Mouse (Mus musculus) urinary bladder, postnatal 4 days (tissue): ENCODE measurements around the gene Atg9a.
A peak's percentile ranks its signal among the peaks of the same experiment; 100 is the strongest.

Experiments
- DNase-seq, 2 experiments: peaks; one replicate each; pipeline ENCODE4 v3.0.0; 2021 to 2022; ENCODE audit warnings: low spot score in 2 of 2

Atg9a gene

GRCm38 (mm10) chr1:75215785-75216184 lies 23.8 kb upstream of the Atg9a start:
- DNase-seq = no peak

- DNase-seq = no peak
Measured at GRCm38 (mm10) chr1:75214886-75215285, 22.9 kb upstream of the Atg9a start.

- no peak for DNase-seq
Measured at GRCm38 (mm10) chr1:75214442-75214841, 22.4 kb upstream of the Atg9a start.

- DNase-seq = no peak
Measured at GRCm38 (mm10) chr1:75213096-75213495, 21.1 kb upstream of the Atg9a start.

GRCm38 (mm10) chr1:75212542-75212941 lies 20.5 kb upstream of the Atg9a start:
- no peak for DNase-seq

- no peak for DNase-seq
Measured at GRCm38 (mm10) chr1:75211141-75211708, 19.2 kb upstream of the Atg9a start.

GRCm38 (mm10) chr1:75210136-75211087 lies 18.4 kb upstream of the Atg9a start, which contains the start of the genes Glb1l and Stk16:
Glb1l (minus strand) TSS chr1:75210813.
Stk16 (plus strand) TSS chr1:75210838.
- DNase-seq = peak; percentile 93 to 98

GRCm38 (mm10) chr1:75208967-75209678 lies 17.1 kb upstream of the Atg9a start:
- no peak for DNase-seq

- DNase-seq = no peak
Measured at GRCm38 (mm10) chr1:75201236-75201635, 9.2 kb upstream of the Atg9a start.

- DNase-seq = peak in 1 of 2 experiments; percentile 34
Measured at GRCm38 (mm10) chr1:75192452-75192851, 456 bp upstream of the Atg9a start.

GRCm38 (mm10) chr1:75191258-75191621 lies 756 bp downstream of the Atg9a start:
- DNase-seq = no peak

GRCm38 (mm10) chr1:75190577-75190976 lies 1.4 kb downstream of the Atg9a start:
- DNase-seq = no peak

- DNase-seq = no peak
Measured at GRCm38 (mm10) chr1:75187914-75188483, 4.0 kb downstream of the Atg9a start.

- DNase-seq = no peak
Measured at GRCm38 (mm10) chr1:75187126-75187525, 4.9 kb downstream of the Atg9a start.

GRCm38 (mm10) chr1:75185495-75185894 lies 6.5 kb downstream of the Atg9a start:
- DNase-seq = no peak

- DNase-seq = no peak
Measured at GRCm38 (mm10) chr1:75182160-75182559, 9.8 kb downstream of the Atg9a start.

- DNase-seq = no peak
Measured at GRCm38 (mm10) chr1:75181377-75181870, 10.6 kb downstream of the Atg9a start.

- DNase-seq = no peak
Measured at GRCm38 (mm10) chr1:75180741-75181140, 11.3 kb downstream of the Atg9a start.

GRCm38 (mm10) chr1:75180105-75180590 lies 11.8 kb downstream of the Atg9a start, which contains the start of gene Abcb6:
Abcb6 (minus strand) TSS chr1:75180392.
- DNase-seq = peak; percentile 81 to 88

GRCm38 (mm10) chr1:75179334-75180104 lies 12.5 kb downstream of the Atg9a start:
- peak in 1 of 2 experiments; percentile 32 for DNase-seq
